Mouse (Mus musculus): Measurements from ENCODE around the gene Fam189a1. TPM values are rescaled to one million over a fixed set of nuclear protein-coding genes. Genes with fewer than 3 reads are reported as not detected.

Gene Fam189a1
- polyA plus RNA-seq, 1 experiment from 2014 or later, result 5.0 TPM

- no peak overlapping the region for H3K4me2 ChIP-seq (replicated peaks)
- H3K27ac ChIP-seq (replicated peaks), result no peak overlapping the region
- no peak overlapping the region for H3K9ac ChIP-seq (replicated peaks)
- no peak for ATAC-seq (replicated peaks)
- 70% methylated on average over 2 of the region's 2 CpGs for WGBS
- H3K4me3 ChIP-seq, result no peak overlapping the region
- no peaks in the 10 kb centered on the region for H3K27me3 ChIP-seq
- H3K36me3 ChIP-seq, result no peaks in the 10 kb centered on the region
- no peaks in the 10 kb centered on the region for H3K9me3 ChIP-seq
- H3K4me1 ChIP-seq, result 0 out of 2 replicates have a peak, but pooled peaks cover 3% of the 10 kb centered on the region
These were observed 174.7 kb downstream of the Fam189a1 start for GRCm38 (mm10) chr7:64981511-64982235.

- no peaks in the 10 kb centered on the region for H3K36me3 ChIP-seq
- H3K9me3 ChIP-seq, result no peaks in the 10 kb centered on the region
- 45% methylated on average over 4 of the region's 4 CpGs for whole genome bisulfite sequencing
- H3K27me3 ChIP-seq, result no peaks in the 10 kb centered on the region
- H3K27ac ChIP-seq (replicated peaks), result peak overlapping the region; percentile 48
- no peak overlapping the region for H3K4me3 ChIP-seq
- no peak overlapping the region for H3K4me2 ChIP-seq (replicated peaks)
- peaks cover 10% of the 10 kb centered on the region for H3K4me1 ChIP-seq
- no peak overlapping the region for H3K9ac ChIP-seq (replicated peaks)
- peak; percentile 89 for ATAC-seq (replicated peaks)
These were observed 182.6 kb downstream of the Fam189a1 start for GRCm38 (mm10) chr7:64973590-64974262.

DNA sequence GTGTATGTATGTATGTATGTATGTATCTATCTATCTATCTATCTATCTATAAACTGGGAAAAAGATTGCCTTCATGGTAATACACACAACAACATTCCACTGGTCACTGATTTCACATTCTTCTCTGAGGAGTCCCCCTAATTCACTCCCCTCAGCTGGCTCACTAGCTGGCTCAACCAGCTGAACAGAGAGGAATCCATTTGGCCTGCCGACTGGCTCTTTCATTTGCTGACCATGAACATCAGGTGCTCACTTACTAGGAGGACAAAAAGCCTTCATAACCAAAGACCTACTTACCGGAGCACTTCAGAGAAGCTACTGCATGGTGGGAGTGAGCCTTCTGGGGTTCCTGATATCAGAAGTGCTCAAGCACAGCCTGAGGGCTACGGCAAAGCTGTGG lies 194.2 kb downstream of the Fam189a1 start:
- Histone ChIP-seq H3K4me2 (replicated peaks) (no peak overlapping the region), H3K9me3 (no peaks in the 10 kb centered on the region), H3K27ac (replicated peaks) (no peak overlapping the region), H3K4me1 (no peaks in the 10 kb centered on the region), H3K27me3 (no peaks in the 10 kb centered on the region), H3K9ac (replicated peaks) (no peak overlapping the region), H3K4me3 (no peak overlapping the region), H3K36me3 (no peaks in the 10 kb centered on the region)
- no peak for ATAC-seq (replicated peaks)
- 90% methylated on average over 3 of the region's 3 CpGs for WGBS

- H3K27ac ChIP-seq (replicated peaks), result no peak overlapping the region
- WGBS, result 41% methylated on average over 6 of the region's 6 CpGs
- no peaks in the 10 kb centered on the region for H3K27me3 ChIP-seq
- H3K4me3 ChIP-seq, result no peak overlapping the region
- no peaks in the 10 kb centered on the region for H3K9me3 ChIP-seq
- H3K4me2 ChIP-seq (replicated peaks), result no peak overlapping the region
- ATAC-seq (replicated peaks), result no peak
- no peaks in the 10 kb centered on the region for H3K36me3 ChIP-seq
- H3K9ac ChIP-seq (replicated peaks), result no peak overlapping the region
- H3K4me1 ChIP-seq, result no peaks in the 10 kb centered on the region
These were observed 197.3 kb downstream of the Fam189a1 start for GRCm38 (mm10) chr7:64959087-64959486.

- no peak for ATAC-seq (replicated peaks)
- H3K9ac ChIP-seq (replicated peaks), result no peak overlapping the region
- H3K4me2 ChIP-seq (replicated peaks), result no peak overlapping the region
- H3K27ac ChIP-seq (replicated peaks), result no peak overlapping the region
- no peaks in the 10 kb centered on the region for H3K9me3 ChIP-seq
- no peak overlapping the region for H3K4me3 ChIP-seq
- WGBS, result 36% methylated on average over 2 of the region's 2 CpGs
- no peaks in the 10 kb centered on the region for H3K27me3 ChIP-seq
- peaks cover 4% of the 10 kb centered on the region for H3K4me1 ChIP-seq
- H3K36me3 ChIP-seq, result no peaks in the 10 kb centered on the region
These were observed 204.2 kb downstream of the Fam189a1 start for GRCm38 (mm10) chr7:64952181-64952580.

- H3K4me3 ChIP-seq, result no peak overlapping the region
- peaks cover 4% of the 10 kb centered on the region for H3K4me1 ChIP-seq
- H3K27ac ChIP-seq (replicated peaks), result no peak overlapping the region
- H3K36me3 ChIP-seq, result no peaks in the 10 kb centered on the region
- no peak overlapping the region for H3K4me2 ChIP-seq (replicated peaks)
- WGBS, result 75% methylated on average over 2 of the region's 2 CpGs
- H3K9me3 ChIP-seq, result no peaks in the 10 kb centered on the region
- ATAC-seq (replicated peaks), result no peak
- H3K27me3 ChIP-seq, result no peaks in the 10 kb centered on the region
- H3K9ac ChIP-seq (replicated peaks), result no peak overlapping the region
These were observed 205.6 kb downstream of the Fam189a1 start for GRCm38 (mm10) chr7:64950771-64951099.

DNA sequence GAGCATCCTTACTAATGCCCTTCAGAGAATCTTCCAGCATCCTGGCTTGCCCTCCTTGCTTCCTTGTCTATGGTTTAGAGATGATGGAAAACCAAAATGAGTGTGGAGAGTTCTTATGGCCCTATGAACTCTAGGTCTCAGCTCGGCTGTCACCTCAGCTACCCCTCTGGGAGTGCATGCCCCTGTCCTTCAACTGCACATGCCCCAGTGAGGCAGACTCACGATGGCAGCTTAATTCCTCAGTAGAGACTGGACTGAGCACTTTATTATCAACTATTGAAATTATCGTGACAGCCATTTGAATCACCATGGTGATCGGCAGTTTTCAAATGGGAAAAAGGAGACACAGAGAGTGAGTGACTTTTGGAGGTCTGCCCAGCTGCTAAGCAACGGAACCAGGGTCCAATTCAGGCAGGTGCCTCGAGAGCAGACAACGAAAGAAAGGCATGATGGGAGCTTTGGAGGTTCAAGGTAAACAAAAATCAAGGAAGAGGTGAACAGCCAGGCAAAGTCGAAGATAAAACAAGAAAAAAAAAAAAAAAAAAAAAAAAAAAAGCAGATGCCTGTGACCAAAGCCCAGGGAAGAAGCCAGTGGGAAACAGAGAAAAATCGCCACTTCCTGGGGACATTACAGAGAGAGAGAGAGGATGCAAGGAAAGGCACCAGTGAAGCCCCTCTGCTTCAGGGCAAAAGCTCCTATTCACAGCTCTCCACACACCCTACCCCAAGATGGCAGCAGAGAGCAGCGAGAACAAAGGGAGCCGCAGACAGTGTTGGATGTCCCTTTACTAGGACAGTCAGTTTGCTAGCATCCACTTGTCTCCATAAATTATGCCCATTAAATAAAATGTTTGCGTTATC lies 206.2 kb downstream of the Fam189a1 start:
- WGBS, result 36% methylated on average over 12 of the region's 12 CpGs
- Histone ChIP-seq H3K9me3 (no peaks in the 10 kb centered on the region), H3K4me2 (replicated peaks) (no peak overlapping the region), H3K27ac (replicated peaks) (no peak overlapping the region), H3K27me3 (no peaks in the 10 kb centered on the region), H3K9ac (replicated peaks) (no peak overlapping the region), H3K4me1 (peaks cover 4% of the 10 kb centered on the region), H3K4me3 (no peak overlapping the region), H3K36me3 (no peaks in the 10 kb centered on the region)
- peak; percentile 79 for ATAC-seq (replicated peaks)

DNA sequence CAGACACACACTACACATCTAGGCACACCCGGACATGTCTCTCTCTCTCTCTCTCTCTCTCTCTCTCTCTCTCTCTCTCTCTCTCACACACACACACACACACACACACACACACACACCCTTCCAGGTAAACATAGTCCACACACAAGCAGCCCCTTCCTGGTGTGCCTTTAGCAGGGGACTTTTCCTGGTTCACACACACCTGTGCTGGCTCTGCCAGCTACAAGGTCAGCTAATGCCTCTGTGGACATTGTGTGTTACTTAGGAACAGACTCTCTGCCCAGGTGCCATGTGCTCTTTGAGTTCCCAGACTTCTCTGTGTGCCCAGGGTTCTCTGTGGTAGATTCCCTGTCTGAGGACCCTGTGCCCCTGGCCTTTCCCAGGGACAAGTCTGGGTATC lies 206.9 kb downstream of the Fam189a1 start:
- WGBS, result 89% methylated on average over 1 of the region's 1 CpGs
- ATAC-seq (replicated peaks), result no peak
- Histone ChIP-seq H3K27me3 (no peaks in the 10 kb centered on the region), H3K36me3 (no peaks in the 10 kb centered on the region), H3K9me3 (no peaks in the 10 kb centered on the region), H3K4me1 (peaks cover 4% of the 10 kb centered on the region), H3K4me2 (replicated peaks) (no peak overlapping the region), H3K9ac (replicated peaks) (no peak overlapping the region), H3K27ac (replicated peaks) (no peak overlapping the region), H3K4me3 (no peak overlapping the region)

GRCm38 (mm10) chr7:64944686-64945085 lies 211.7 kb downstream of the Fam189a1 start:
- H3K27ac ChIP-seq (replicated peaks), result no peak overlapping the region

GRCm38 (mm10) chr7:64944175-64944574 lies 212.2 kb downstream of the Fam189a1 start:
- ATAC-seq (replicated peaks), result no peak
- no peak overlapping the region for H3K4me3 ChIP-seq
- no peak overlapping the region for H3K4me2 ChIP-seq (replicated peaks)
- H3K27me3 ChIP-seq, result no peaks in the 10 kb centered on the region
- no peaks in the 10 kb centered on the region for H3K9me3 ChIP-seq
- H3K9ac ChIP-seq (replicated peaks), result no peak overlapping the region
- no peaks in the 10 kb centered on the region for H3K36me3 ChIP-seq
- no peaks in the 10 kb centered on the region for H3K4me1 ChIP-seq
- H3K27ac ChIP-seq (replicated peaks), result no peak overlapping the region
- 89% methylated on average over 8 of the region's 8 CpGs for WGBS

More at GRCm38 (mm10) chr7:64944686-64945085, 211.7 kb downstream of the Fam189a1 start:
- H3K9me3 ChIP-seq, result no peaks in the 10 kb centered on the region
- H3K9ac ChIP-seq (replicated peaks), result no peak overlapping the region
- H3K36me3 ChIP-seq, result no peaks in the 10 kb centered on the region
- no peak overlapping the region for H3K4me2 ChIP-seq (replicated peaks)
- H3K27me3 ChIP-seq, result no peaks in the 10 kb centered on the region
- no peaks in the 10 kb centered on the region; the same call in 1 of the 2 replicates for H3K4me1 ChIP-seq
- WGBS, result 87% methylated on average over 5 of the region's 5 CpGs
- no peak overlapping the region for H3K4me3 ChIP-seq
- no peak for ATAC-seq (replicated peaks)

GRCm38 (mm10) chr7:64936927-64937326 lies 219.4 kb downstream of the Fam189a1 start:
- WGBS, result 60% methylated on average over 4 of the region's 4 CpGs
- no peak for ATAC-seq (replicated peaks)

GRCm38 (mm10) chr7:64934115-64934514 lies 222.3 kb downstream of the Fam189a1 start:
- H3K9me3 ChIP-seq, result no peaks in the 10 kb centered on the region
- 68% methylated on average over 3 of the region's 3 CpGs for WGBS
- ATAC-seq (replicated peaks), result no peak
- H3K4me1 ChIP-seq, result peaks cover 11% of the 10 kb centered on the region
- no peak overlapping the region for H3K4me2 ChIP-seq (replicated peaks)
- H3K36me3 ChIP-seq, result no peaks in the 10 kb centered on the region
- H3K4me3 ChIP-seq, result no peak overlapping the region
- H3K27me3 ChIP-seq, result no peaks in the 10 kb centered on the region
- H3K27ac ChIP-seq (replicated peaks), result no peak overlapping the region
- no peak overlapping the region for H3K9ac ChIP-seq (replicated peaks)

More at GRCm38 (mm10) chr7:64936927-64937326, 219.4 kb downstream of the Fam189a1 start:
- Histone ChIP-seq H3K27me3 (no peaks in the 10 kb centered on the region), H3K4me1 (no peaks in the 10 kb centered on the region), H3K27ac (replicated peaks) (no peak overlapping the region), H3K9ac (replicated peaks) (no peak overlapping the region), H3K4me2 (replicated peaks) (no peak overlapping the region), H3K4me3 (no peak overlapping the region), H3K9me3 (no peaks in the 10 kb centered on the region), H3K36me3 (no peaks in the 10 kb centered on the region)

Measured in forebrain, embryonic 15.5 days (tissue).